Mouse (Mus musculus): Measurements from ENCODE around the gene Hoxa10. TPM values are rescaled to one million over a fixed set of nuclear protein-coding genes. Genes with fewer than 3 reads are reported as not detected.

Gene Hoxa10
- 0.31 and 0.60 TPM in 2 replicates for polyA plus RNA-seq (2016; fragmentation: Nextera tagmentation; extraction: Ambion mirVana)

DNA sequence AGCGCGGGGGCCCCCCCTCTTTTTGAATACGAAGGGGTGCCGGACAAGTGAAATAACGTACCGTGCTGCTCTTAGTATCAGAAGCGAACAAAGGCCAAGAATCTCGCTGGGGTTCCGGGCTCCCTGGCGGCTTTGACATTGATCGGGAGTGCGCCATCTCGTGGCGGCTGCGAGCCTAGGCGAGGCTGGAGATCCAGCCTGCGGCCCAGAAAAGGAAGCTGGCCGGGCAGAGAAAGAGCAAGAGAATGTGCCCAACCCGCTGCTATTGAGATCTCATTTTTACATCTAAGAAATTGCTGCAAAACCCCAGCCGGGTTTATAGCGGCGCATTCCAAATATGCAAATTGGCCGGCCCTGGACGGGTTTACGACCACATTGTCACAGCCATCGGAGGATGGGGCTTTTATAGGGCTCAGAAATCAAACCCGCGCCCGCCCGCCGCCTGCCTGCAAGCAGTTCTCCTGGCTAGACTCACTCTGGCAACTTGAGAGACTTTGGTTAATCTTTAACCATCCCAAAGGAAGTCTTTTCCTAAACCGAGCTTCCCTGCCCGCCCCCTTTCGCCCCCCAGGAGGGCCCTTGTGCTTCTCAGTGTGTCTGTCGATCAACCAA lies at the start of gene Hoxa10:
Gene Hoxa10, minus strand, starts transcription at position 466 of the 612 bp plus-strand sequence.
- peak within 1 kb of the TSS; percentile 48 for H3K4me2 ChIP-seq
- H3K27me3 ChIP-seq (replicated peaks): peaks cover 90% of the 10 kb centered on the region
- H3K36me3 ChIP-seq: no peaks in the 10 kb centered on the region
- no peak for ATAC-seq (ENCODE audit: insufficient number of reproducible peaks, low FRiP score)
- 0 out of 2 replicates have a peak, but pooled peaks cover 6% of the 10 kb centered on the region for H3K4me1 ChIP-seq (replicated peaks)
- no peak within 1 kb of the TSS for H3K27ac ChIP-seq (ENCODE audit: poor library complexity, severe bottlenecking)
- 2% methylated on average over 35 of the region's 35 CpGs for WGBS
- no peaks in the 10 kb centered on the region for H3K9me3 ChIP-seq (replicated peaks)
- peak within 1 kb of the TSS; percentile 26 for H3K4me3 ChIP-seq
- H3K9ac ChIP-seq: no peak within 1 kb of the TSS

DNA sequence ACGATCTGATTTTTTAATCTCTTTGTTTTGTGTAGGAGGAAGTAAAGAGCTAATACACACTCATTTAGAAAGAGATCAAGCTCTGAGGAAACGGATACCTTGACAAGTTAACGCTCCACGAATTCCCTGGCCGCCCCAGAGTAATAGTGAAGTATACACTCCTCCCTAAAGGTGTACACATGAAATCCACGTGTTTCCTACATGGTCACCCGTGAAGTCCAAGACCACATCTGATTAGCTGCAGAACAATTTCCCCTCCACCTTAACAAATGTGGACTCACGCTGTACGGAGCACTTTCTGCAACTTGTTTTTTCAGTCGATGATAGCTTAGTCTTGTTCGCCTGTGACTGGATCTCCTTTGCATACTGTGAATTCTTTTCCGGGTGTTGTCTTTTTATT lies 49.5 kb upstream of the Hoxa10 start:
- no peak overlapping the region for H3K9ac ChIP-seq
- no peak overlapping the region for H3K4me2 ChIP-seq
- no peaks in the 10 kb centered on the region for H3K9me3 ChIP-seq (replicated peaks)
- ATAC-seq (ENCODE audit: insufficient number of reproducible peaks, low FRiP score): no peak
- no peak overlapping the region for H3K4me3 ChIP-seq
- H3K4me1 ChIP-seq (replicated peaks): 0 out of 2 replicates have a peak, but pooled peaks cover 5% of the 10 kb centered on the region
- H3K27ac ChIP-seq (ENCODE audit: poor library complexity, severe bottlenecking): no peak overlapping the region
- H3K27me3 ChIP-seq (replicated peaks): peaks cover 65% of the 10 kb centered on the region
- 14% methylated on average over 12 of the region's 12 CpGs for WGBS
- H3K36me3 ChIP-seq: no peaks in the 10 kb centered on the region

DNA sequence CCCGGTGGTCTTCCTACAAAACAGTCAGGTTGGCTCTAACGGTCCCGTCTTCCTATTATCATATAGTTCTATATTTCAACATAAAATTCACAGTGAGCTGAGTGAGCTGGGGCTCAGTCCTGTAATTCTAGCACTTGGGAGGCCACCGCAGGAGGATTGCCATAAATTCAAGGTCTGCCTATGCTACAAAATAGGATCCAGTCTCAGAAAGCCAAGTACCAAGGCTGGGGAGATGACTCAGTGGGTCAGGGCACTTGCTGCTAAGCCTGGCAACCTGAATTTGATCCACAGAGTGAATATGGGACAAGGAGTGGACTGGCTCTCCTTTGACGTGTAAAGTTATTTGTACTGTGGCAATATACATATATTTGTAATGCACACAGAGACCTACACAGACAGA lies 43.2 kb upstream of the Hoxa10 start:
- peaks cover 13% of the 10 kb centered on the region; the same call in 1 of the 2 replicates for H3K4me1 ChIP-seq (replicated peaks)
- no peak overlapping the region for H3K27ac ChIP-seq (ENCODE audit: poor library complexity, severe bottlenecking)
- ATAC-seq (ENCODE audit: insufficient number of reproducible peaks, low FRiP score): no peak
- no peak overlapping the region for H3K4me2 ChIP-seq
- peaks cover 41% of the 10 kb centered on the region for H3K27me3 ChIP-seq (replicated peaks)
- no peaks in the 10 kb centered on the region for H3K36me3 ChIP-seq
- 79% methylated on average over 5 of the region's 5 CpGs for WGBS
- H3K9ac ChIP-seq: no peak overlapping the region
- no peak overlapping the region for H3K4me3 ChIP-seq
- no peaks in the 10 kb centered on the region for H3K9me3 ChIP-seq (replicated peaks)

DNA sequence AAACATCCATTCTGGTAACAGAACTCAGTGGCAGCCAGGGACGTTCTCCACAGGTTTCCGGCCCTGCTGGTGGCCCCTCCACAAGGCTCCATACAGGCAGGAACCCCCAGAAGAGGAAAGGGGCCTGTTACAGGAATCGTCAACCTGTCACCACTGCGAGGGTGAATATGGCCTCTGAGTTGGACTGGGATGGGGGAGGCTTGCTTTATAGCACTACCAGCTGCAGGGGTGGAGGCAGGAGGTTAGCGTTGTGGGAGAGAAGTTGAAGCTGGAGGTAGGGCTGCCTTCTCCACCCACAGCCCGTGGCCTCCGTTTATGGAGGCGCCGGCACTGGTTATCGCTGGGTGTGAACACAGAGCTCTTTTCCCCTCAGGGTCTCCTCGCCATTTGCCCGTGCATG lies 40.4 kb upstream of the Hoxa10 start:
- Histone ChIP-seq H3K36me3 (no peaks in the 10 kb centered on the region), H3K4me3 (no peak overlapping the region), H3K9me3 (replicated peaks) (no peaks in the 10 kb centered on the region), H3K4me2 (no peak overlapping the region), H3K27ac (ENCODE audit: poor library complexity, severe bottlenecking) (no peak overlapping the region), H3K27me3 (replicated peaks) (peaks cover 47% of the 10 kb centered on the region), H3K9ac (no peak overlapping the region), H3K4me1 (replicated peaks) (peaks cover 13% of the 10 kb centered on the region; the same call in 1 of the 2 replicates)
- WGBS: 48% methylated on average over 12 of the region's 12 CpGs
- ATAC-seq (ENCODE audit: insufficient number of reproducible peaks, low FRiP score): no peak

DNA sequence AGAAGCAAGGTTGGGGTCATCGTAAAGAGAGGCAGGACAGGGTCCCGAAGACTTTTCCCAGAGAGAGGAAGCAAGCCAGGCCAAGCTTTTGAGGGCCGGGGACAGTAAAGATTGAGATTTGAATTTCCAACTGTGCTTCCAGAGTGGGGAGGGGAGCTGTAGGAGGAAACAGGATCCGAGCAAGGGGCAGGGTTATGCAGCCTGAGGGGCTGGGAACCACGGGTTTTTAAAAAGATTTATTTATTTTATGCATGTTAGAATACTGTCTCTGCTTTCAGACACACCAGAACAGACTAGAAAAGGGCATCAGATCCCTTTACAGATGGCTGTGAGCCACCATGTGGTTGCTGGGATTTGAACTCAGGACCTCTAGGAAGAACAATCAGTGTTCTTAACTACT lies 36.3 kb upstream of the Hoxa10 start:
- Histone ChIP-seq H3K4me2 (no peak overlapping the region), H3K4me3 (no peak overlapping the region), H3K9me3 (replicated peaks) (no peaks in the 10 kb centered on the region), H3K9ac (no peak overlapping the region), H3K36me3 (no peaks in the 10 kb centered on the region), H3K27me3 (replicated peaks) (peaks cover 69% of the 10 kb centered on the region), H3K27ac (ENCODE audit: poor library complexity, severe bottlenecking) (no peak overlapping the region), H3K4me1 (replicated peaks) (peaks cover 28% of the 10 kb centered on the region)
- 6% methylated on average over 5 of the region's 5 CpGs for WGBS
- ATAC-seq (ENCODE audit: insufficient number of reproducible peaks, low FRiP score): no peak

DNA sequence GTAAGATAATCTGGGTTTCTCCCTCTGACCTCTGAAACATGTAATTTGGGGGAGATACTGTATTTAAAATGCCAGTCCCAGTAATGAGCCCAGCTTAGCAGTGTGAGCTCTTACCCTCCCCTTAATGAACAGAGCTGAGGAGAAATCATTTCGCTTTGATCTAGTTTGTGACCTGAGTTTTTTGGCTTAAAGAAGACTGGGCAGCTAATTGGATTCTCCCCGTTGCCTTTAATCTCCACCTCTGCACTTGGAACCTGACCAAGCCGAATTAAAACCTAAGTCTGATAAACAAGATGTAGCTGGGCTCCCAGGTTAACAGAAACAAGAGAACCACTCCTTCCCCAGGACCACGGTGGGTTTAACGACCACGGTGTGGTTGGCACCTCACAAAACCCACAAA lies 35.7 kb upstream of the Hoxa10 start:
- H3K4me2 ChIP-seq: no peak overlapping the region

DNA sequence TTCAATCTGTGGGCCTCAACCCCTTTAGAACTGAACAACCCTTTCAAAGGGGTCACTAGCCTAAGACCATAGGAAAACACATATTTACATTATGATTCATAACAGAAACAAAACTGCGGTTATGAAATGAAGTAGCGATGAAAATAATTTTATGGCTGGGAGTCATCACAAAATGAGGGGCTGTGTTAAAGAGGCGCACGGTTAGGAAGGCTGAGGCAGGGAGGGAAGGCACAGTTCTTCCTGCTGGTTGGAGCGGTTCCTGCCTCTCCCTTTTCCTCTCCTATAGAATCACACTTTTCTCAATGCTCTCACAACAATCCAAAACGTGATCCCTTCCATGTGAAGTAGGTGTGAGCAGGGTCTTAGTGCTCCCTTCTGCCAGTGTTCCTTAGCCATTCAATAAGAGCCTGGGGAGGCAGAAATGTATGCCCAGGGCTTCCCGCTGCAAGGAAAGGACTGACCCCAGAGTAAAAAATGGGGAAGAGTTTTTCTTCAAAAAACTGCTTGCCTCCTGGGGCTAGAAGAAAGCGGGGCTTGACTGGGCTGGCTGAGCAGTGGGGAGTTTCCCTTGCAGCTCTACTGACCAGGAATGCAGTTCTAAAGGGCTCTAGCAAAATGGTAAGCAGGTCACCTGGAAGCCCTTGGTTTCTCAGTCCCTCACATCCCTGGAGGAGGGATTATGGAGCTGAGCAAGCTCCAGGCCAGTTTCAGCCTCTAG lies 35.1 kb upstream of the Hoxa10 start:
- Histone ChIP-seq H3K4me1 (replicated peaks) (peaks cover 22% of the 10 kb centered on the region), H3K27ac (ENCODE audit: poor library complexity, severe bottlenecking) (no peak overlapping the region), H3K36me3 (no peaks in the 10 kb centered on the region), H3K9me3 (replicated peaks) (no peaks in the 10 kb centered on the region), H3K4me3 (no peak overlapping the region), H3K4me2 (no peak overlapping the region), H3K27me3 (replicated peaks) (peaks cover 74% of the 10 kb centered on the region), H3K9ac (no peak overlapping the region)
- no peak for ATAC-seq (ENCODE audit: insufficient number of reproducible peaks, low FRiP score)
- 15% methylated on average over 8 of the region's 8 CpGs for WGBS

More for the DNA sequence above, 35.7 kb upstream of the Hoxa10 start:
- 6% methylated on average over 6 of the region's 6 CpGs for WGBS
- H3K9ac ChIP-seq: no peak overlapping the region
- H3K27ac ChIP-seq (ENCODE audit: poor library complexity, severe bottlenecking): no peak overlapping the region
- no peaks in the 10 kb centered on the region for H3K9me3 ChIP-seq (replicated peaks)
- no peaks in the 10 kb centered on the region for H3K36me3 ChIP-seq
- peaks cover 71% of the 10 kb centered on the region for H3K27me3 ChIP-seq (replicated peaks)
- no peak for ATAC-seq (ENCODE audit: insufficient number of reproducible peaks, low FRiP score)
- peaks cover 28% of the 10 kb centered on the region for H3K4me1 ChIP-seq (replicated peaks)
- H3K4me3 ChIP-seq: no peak overlapping the region

DNA sequence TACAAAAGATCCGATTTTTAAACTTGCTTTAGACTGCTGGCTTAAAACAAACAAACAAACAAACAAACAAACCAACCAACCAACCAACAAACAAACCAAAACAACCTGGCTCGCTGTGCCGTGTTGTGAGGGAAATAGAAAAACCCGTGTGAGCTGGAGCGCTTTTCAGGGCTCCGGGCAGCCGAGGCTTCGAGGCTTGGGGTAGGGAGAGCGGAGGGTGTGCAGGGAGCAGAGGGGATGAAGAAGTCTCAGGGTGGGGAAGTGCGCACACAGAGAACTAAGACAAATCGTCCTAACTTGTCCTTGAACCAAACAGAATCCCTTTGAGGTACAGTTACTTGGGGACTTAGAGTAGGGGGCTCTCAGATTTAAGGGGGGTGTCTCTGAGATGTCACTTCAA lies 33.9 kb upstream of the Hoxa10 start:
- ATAC-seq (ENCODE audit: insufficient number of reproducible peaks, low FRiP score): no peak
- no peaks in the 10 kb centered on the region for H3K36me3 ChIP-seq
- H3K27me3 ChIP-seq (replicated peaks): peaks cover 81% of the 10 kb centered on the region
- no peak overlapping the region for H3K4me3 ChIP-seq
- WGBS: 10% methylated on average over 11 of the region's 11 CpGs
- no peaks in the 10 kb centered on the region for H3K9me3 ChIP-seq (replicated peaks)
- no peak overlapping the region for H3K9ac ChIP-seq
- H3K4me2 ChIP-seq: no peak overlapping the region
- H3K4me1 ChIP-seq (replicated peaks): peaks cover 15% of the 10 kb centered on the region
- H3K27ac ChIP-seq (ENCODE audit: poor library complexity, severe bottlenecking): no peak overlapping the region

DNA sequence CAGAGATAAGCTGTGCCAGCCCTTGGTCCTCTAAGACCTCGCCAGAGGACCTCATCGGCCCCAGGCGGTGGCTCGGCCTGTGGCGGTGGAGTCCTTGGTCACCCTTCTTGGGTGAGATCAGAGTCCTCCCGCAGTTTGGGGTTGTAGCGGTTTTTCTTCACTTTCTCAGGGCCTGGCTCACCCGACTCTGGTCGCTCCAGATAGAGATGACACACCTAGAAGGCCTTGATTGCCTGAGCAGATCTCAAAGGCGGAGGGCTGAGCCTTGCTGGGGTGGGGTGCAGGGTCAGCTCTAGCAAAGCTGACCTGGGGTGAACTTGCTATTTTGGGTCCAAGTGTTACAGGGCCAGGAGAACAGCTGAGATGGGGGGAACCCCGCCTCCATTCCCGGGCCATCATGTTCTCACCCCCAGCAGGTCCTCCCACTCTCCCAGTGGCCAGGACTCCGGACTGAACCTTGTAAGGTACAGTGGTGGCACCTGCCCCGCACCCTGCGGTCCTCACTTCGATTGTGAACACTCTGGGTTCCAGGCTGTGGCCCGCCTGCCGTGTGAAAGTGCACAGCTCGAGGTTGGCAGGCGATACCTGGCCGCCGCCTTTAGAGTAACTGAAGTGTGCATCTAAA lies 33.1 kb upstream of the Hoxa10 start:
- H3K27me3 ChIP-seq (replicated peaks): peaks cover 89% of the 10 kb centered on the region
- peak overlapping the region; percentile 18 for H3K4me3 ChIP-seq
- no peaks in the 10 kb centered on the region for H3K36me3 ChIP-seq
- H3K9me3 ChIP-seq (replicated peaks): no peaks in the 10 kb centered on the region
- no peak overlapping the region for H3K9ac ChIP-seq
- no peak for ATAC-seq (ENCODE audit: insufficient number of reproducible peaks, low FRiP score)
- H3K27ac ChIP-seq (ENCODE audit: poor library complexity, severe bottlenecking): no peak overlapping the region
- WGBS: 2% methylated on average over 22 of the region's 22 CpGs
- peak overlapping the region; percentile 35 for H3K4me2 ChIP-seq
- peaks cover 15% of the 10 kb centered on the region for H3K4me1 ChIP-seq (replicated peaks)

DNA sequence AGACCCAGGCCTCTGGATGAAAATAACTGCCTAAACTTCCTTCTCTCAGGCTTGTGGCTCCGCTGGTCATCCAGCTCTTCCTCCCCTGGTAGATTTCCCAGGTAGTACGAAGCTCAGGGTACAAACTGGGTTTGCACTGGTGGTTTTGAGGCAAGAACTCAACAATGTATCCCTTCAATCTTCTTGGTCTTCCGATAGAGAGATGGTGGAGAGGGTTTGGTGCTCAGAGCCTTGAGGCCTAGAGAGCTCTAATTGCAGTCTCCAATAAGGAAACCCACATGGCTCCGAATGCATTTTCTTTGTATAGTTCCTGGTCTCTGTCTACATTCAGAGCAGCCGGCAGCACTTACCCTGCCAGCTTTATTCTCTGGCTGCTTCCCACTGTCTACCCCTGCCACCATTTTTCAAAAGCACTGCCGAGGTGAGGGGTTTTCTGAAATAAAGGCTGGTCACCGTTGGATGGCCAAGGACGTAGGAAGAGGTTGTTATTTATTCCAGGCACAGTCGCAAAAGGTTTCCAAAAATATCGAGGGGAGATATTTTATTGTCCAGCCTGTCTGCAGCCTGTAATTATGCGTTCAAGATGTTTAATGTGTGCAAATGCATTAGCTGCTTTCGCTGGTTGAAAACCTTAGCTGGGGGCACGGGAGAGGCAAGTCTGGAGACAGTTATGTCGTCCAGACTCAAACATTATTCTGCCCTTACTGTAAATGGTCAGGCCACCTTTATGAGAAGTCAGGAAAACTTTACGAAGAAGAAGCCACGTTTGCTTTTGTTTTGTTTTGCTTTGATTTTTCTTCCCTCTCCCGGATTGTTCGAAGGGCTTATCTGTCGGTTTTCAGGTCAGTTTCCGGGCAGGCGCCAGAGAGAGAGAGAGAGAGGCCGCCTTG lies 32.4 kb upstream of the Hoxa10 start:
- no peak overlapping the region for H3K9ac ChIP-seq
- no peak overlapping the region for H3K27ac ChIP-seq (ENCODE audit: poor library complexity, severe bottlenecking)
- H3K36me3 ChIP-seq: no peaks in the 10 kb centered on the region
- no peak for ATAC-seq (ENCODE audit: insufficient number of reproducible peaks, low FRiP score)
- H3K27me3 ChIP-seq (replicated peaks): peaks cover 93% of the 10 kb centered on the region
- H3K4me1 ChIP-seq (replicated peaks): peaks cover 15% of the 10 kb centered on the region
- peak overlapping the region; percentile 18; the same call in 1 of the 2 replicates for H3K4me3 ChIP-seq
- H3K4me2 ChIP-seq: peak overlapping the region; percentile 35
- 9% methylated on average over 22 of the region's 22 CpGs for WGBS
- H3K9me3 ChIP-seq (replicated peaks): no peaks in the 10 kb centered on the region

Measured in heart, embryonic 12.5 days (tissue).